Mouse (Mus musculus) naive thymus-derived CD4-positive, alpha-beta T cell, adult 2 months (primary cell): Measurements from ENCODE around the gene Fgfr1op.

Experiments
- DNase-seq: peaks from one replicate; pipeline ENCODE4 v3.0.0-alpha.2; 2011; ENCODE audit warnings: low read depth

Gene Fgfr1op

GRCm38 (mm10) chr17:8228622-8229021 lies 63.3 kb downstream of the Fgfr1op start:
- DNase-seq, result no peak

- no peak for DNase-seq
Measured at GRCm38 (mm10) chr17:8229607-8230006, 64.3 kb downstream of the Fgfr1op start.

GRCm38 (mm10) chr17:8232089-8232488 lies 66.8 kb downstream of the Fgfr1op start:
- DNase-seq, result no peak

GRCm38 (mm10) chr17:8233618-8234214 lies 68.4 kb downstream of the Fgfr1op start:
- DNase-seq, result no peak

GRCm38 (mm10) chr17:8234537-8234936 lies 69.2 kb downstream of the Fgfr1op start:
- DNase-seq, result no peak

- DNase-seq, result no peak
Measured at GRCm38 (mm10) chr17:8235743-8236142, 70.4 kb downstream of the Fgfr1op start, which contains the start of gene Ccr6. Ccr6 (plus strand) TSS chr17:8236043.

GRCm38 (mm10) chr17:8238012-8238710 lies 72.9 kb downstream of the Fgfr1op start:
- no peak for DNase-seq

GRCm38 (mm10) chr17:8239561-8239960 lies 74.3 kb downstream of the Fgfr1op start:
- no peak for DNase-seq

- no peak for DNase-seq
Measured at GRCm38 (mm10) chr17:8240517-8240916, 75.2 kb downstream of the Fgfr1op start.

GRCm38 (mm10) chr17:8241645-8242044 lies 76.3 kb downstream of the Fgfr1op start:
- no peak for DNase-seq

GRCm38 (mm10) chr17:8242186-8242585 lies 76.9 kb downstream of the Fgfr1op start:
- DNase-seq, result no peak

GRCm38 (mm10) chr17:8244124-8244523 lies 78.8 kb downstream of the Fgfr1op start:
- DNase-seq, result no peak

- no peak for DNase-seq
Measured at GRCm38 (mm10) chr17:8246102-8246754, 80.9 kb downstream of the Fgfr1op start.
